Mouse (Mus musculus) kidney, adult 2 months (tissue): Measurements from ENCODE around the gene H2-T22.
"Not testable (repeated sequence)": the region's sequence is repeated elsewhere in the genome, so short reads cannot be mapped to it uniquely, and the experiment has no call there.

ENCODE experiments used
- CTCF ChIP-seq: fragments of 200-500 bp; conservative IDR thresholded peaks from 2 replicates; pipeline ENCODE4 v1.5.1; 2011; ENCODE audit warnings: low read depth, mild to moderate bottlenecking, control low read depth, low read length, moderate library complexity, mixed read lengths; ENCODE audit not compliant: insufficient read depth, insufficient read length
- POLR2A ChIP-seq: fragments of 200-500 bp; IDR thresholded peaks from one replicate; pipeline ENCODE4 v1.6.1; 2011; ENCODE audit warnings: low read depth, low read length, control low read depth

DNA sequence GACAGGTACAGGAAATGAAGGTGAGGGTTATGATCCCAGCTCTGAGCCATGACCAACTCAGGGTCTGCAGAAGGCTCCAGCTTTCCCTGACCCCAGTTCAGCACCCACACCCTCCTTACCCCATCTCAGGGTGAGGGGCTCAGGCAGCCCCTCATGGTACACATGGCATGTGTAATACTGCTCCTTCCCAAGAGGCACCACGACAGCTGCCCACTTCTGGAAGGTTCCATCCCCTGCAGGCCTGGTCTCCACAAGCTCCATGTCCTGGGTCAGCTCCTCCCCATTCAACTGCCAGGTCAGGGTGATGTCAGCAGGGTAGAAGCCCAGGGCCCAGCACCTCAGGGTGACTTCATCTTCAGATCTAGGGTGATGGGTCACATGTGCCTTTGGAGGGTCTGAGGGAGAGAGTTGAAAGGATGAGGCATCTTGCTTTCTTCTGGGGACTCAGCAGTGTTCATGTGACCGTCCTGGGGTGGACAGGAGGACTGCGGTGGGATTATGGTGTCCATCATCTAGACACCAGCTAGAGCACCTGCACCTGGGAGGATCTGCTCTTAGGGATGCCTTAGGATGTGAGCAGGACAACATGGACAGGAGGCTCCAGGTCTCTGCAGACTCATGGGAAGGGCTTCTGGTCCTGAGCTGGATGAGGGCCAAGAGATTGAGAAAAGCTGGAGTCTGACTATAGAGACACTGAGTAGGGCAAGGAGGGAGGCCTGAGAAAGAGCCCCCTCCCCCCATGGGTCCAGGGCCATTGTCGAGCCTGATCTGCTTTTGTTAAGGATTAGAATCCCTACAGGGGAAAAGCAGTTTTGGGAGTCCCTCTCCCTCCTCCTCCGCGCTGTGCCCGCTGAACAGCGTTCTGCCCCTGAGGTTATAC lies 11.6 kb downstream of the H2-T22 start:
- not testable (repeated sequence) for TF ChIP-seq POLR2A, CTCF
